Comparison of ENCODE assay signal across 8 mouse cellular contexts in the genomic region with DNA sequence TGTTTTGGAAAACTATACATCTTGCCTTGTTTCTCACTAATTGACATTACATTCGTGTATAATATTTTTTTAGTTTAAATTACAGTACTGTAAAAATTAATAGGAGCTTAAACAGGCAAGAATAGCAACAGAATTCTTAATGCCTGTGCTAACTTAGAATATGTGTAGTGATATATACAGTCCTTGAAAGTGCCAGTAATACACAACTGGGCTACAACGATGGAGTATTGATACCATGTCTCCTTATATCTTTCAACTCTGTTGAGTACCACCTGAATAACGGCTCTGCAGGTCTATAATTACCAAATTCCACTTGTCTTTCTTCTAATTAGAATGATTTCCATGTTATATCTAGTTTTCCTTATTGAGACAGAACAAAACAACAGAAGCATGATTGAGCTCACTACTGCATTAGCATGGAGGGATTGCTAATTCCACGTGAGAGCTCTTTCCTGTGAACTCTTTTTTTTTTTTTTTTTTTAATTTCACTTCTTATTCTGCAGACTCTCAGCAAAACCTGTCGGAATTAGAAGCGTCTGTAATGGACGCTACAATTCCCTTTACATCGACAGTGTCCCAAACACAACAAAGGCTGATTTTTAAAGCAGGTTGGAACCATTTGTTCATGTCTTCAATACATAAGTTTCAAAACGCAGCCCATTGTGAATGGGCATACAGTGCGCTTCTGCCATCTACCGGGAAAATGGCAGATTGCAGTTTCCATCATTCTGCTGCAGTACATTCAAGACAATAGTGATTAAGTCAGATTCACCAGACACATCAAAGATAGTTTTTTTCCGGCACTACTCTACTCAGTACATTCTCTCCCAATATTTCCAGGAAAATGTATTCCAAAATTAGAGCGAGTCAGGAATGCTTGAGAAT.
A peak's percentile ranks its signal among the peaks of the same experiment; 100 is the strongest.
DNase-seq lines count a peak whose midpoint lies in the region; ATAC-seq and TF ChIP-seq lines count a peak whose summit lies in the region.

No protein-coding gene starts in this region.

- peak overlapping the region; percentile 46 for H3K4me2 ChIP-seq in embryonic facial prominence, embryonic 14.5 days (ENCODE audit: low read depth, low read length)
- peak overlapping the region; percentile 36; the same call in 1 of the 2 replicates for H3K4me2 ChIP-seq in liver, postnatal 0 days (ENCODE audit: low read depth, low read length)
- H3K4me2 ChIP-seq in neural tube, embryonic 15.5 days = peak overlapping the region; percentile 49

- peak; percentile 74 for ATAC-seq in embryonic facial prominence, embryonic 14.5 days (ENCODE audit: low read depth)
- no peak for ATAC-seq in liver, postnatal 0 days
- peak; percentile 85 for ATAC-seq in neural tube, embryonic 15.5 days (ENCODE audit: low FRiP score)

- no peaks in the 10 kb centered on the region for H3K9me3 ChIP-seq in embryonic facial prominence, embryonic 14.5 days (ENCODE audit: control insufficient read depth, low read length)
- H3K9me3 ChIP-seq in liver, postnatal 0 days (ENCODE audit: low read length) = no peaks in the 10 kb centered on the region
- H3K9me3 ChIP-seq in neural tube, embryonic 15.5 days (replicated peaks) = no peaks in the 10 kb centered on the region

- intact Hi-C loops in heart, postnatal 14 days (cut with DNase I) = no loop called here

- no peaks in the 10 kb centered on the region for H3K4me1 ChIP-seq in embryonic facial prominence, embryonic 14.5 days (ENCODE audit: control insufficient read depth, insufficient read depth, low read length)
- H3K4me1 ChIP-seq in liver, postnatal 0 days (ENCODE audit: insufficient read depth) = no peaks in the 10 kb centered on the region
- H3K4me1 ChIP-seq in neural tube, embryonic 15.5 days = no peaks in the 10 kb centered on the region

- TF ChIP-seq EP300 in liver, postnatal 0 days (IDR thresholded peaks at IDR 0.05; ENCODE audit: low read depth) = no peak

- H3K4me3 ChIP-seq in embryonic facial prominence, embryonic 14.5 days (ENCODE audit: low read depth, low read length) = peak overlapping the region; percentile 9; the same call in 1 of the 2 replicates
- H3K4me3 ChIP-seq in liver, postnatal 0 days (ENCODE audit: low read depth, low read length) = no peak overlapping the region
- H3K4me3 ChIP-seq in neural tube, embryonic 15.5 days (replicated peaks) = peak overlapping the region; percentile 26; the same call in 1 of the 2 replicates

- peak; percentile 62 for DNase-seq in ES-CJ7 (ENCODE audit: low read depth, low spot score)
- DNase-seq in adrenal gland, postnatal 25 days = peak; percentile 61
- peak; percentile 71 for DNase-seq in embryonic facial prominence, embryonic 14.5 days (ENCODE audit: low spot score)
- peak; percentile 51 to 72 for DNase-seq in heart, postnatal 14 days
- peak; percentile 77 to 80 for DNase-seq in kidney, postnatal 4 days
- peak; percentile 64 for DNase-seq in liver, postnatal 0 days
- DNase-seq in yolk sac, embryonic 10.5 days (ENCODE audit: low spot score) = peak; percentile 38

- peak; percentile 86 for TF ChIP-seq CTCF in liver, postnatal 0 days (IDR thresholded peaks at IDR 0.05; ENCODE audit: low read depth)

- H3K9ac ChIP-seq in embryonic facial prominence, embryonic 14.5 days (ENCODE audit: low read depth, low read length) = no peak overlapping the region
- H3K9ac ChIP-seq in liver, postnatal 0 days (replicated peaks) = no peak overlapping the region
- no peak overlapping the region for H3K9ac ChIP-seq in neural tube, embryonic 15.5 days (replicated peaks)

- H3K27ac ChIP-seq in embryonic facial prominence, embryonic 14.5 days (replicated peaks; ENCODE audit: low read depth, low read length) = no peak overlapping the region
- no peak overlapping the region for H3K27ac ChIP-seq in liver, postnatal 0 days (ENCODE audit: low read depth)
- H3K27ac ChIP-seq in neural tube, embryonic 15.5 days (replicated peaks) = no peak overlapping the region

- WGBS in embryonic facial prominence, embryonic 14.5 days = 22% methylated on average over 13 of the region's 13 CpGs
- 23% methylated on average over 13 of the region's 13 CpGs for WGBS in liver, postnatal 0 days (ENCODE audit: insufficient replicate concordance)
- 18% methylated on average over 13 of the region's 13 CpGs for WGBS in neural tube, embryonic 15.5 days

- no peaks in the 10 kb centered on the region for H3K27me3 ChIP-seq in embryonic facial prominence, embryonic 14.5 days (replicated peaks; ENCODE audit: control insufficient read depth, insufficient read depth, low read length)
- H3K27me3 ChIP-seq in liver, postnatal 0 days (ENCODE audit: insufficient read depth, low read length) = no peaks in the 10 kb centered on the region
- no peaks in the 10 kb centered on the region for H3K27me3 ChIP-seq in neural tube, embryonic 15.5 days (replicated peaks)

- H3K36me3 ChIP-seq in embryonic facial prominence, embryonic 14.5 days (ENCODE audit: control insufficient read depth, insufficient read depth, low read length) = no peaks in the 10 kb centered on the region
- H3K36me3 ChIP-seq in liver, postnatal 0 days (replicated peaks; ENCODE audit: insufficient read depth, low read length) = no peaks in the 10 kb centered on the region
- H3K36me3 ChIP-seq in neural tube, embryonic 15.5 days = no peaks in the 10 kb centered on the region
